Comparison of ENCODE assay signal across 9 mouse cellular contexts in genomic region chr16:97002189-97002588, GRCm38 (mm10).
DNase-seq lines count a peak whose midpoint lies in the region; ATAC-seq lines count a peak whose summit lies in the region.
"Had no signal": no experiment of that assay in that cellular context is flagged by ENCODE, and none has a peak within 500 bp of the region (broad histone marks: within the 10 kb centered on the region; RNA-seq: fewer than 3 reads in every experiment).

No protein-coding gene starts in this region.

- no peaks in the 10 kb centered on the region for H3K9me3 ChIP-seq in midbrain, embryonic 16.5 days (replicated peaks; ENCODE audit: control insufficient read depth, low read length, poor library complexity, severe bottlenecking)
- H3K9me3 ChIP-seq in intestine, embryonic 15.5 days, result no peaks in the 10 kb centered on the region

- H3K27ac ChIP-seq in midbrain, embryonic 16.5 days (ENCODE audit: low read length), result peak overlapping the region; percentile 87
- H3K27ac ChIP-seq in intestine, embryonic 15.5 days, result no peak overlapping the region

- H3K27me3 ChIP-seq in midbrain, embryonic 16.5 days (ENCODE audit: control insufficient read depth, insufficient read depth, low read depth, low read length), result no peaks in the 10 kb centered on the region
- no peaks in the 10 kb centered on the region for H3K27me3 ChIP-seq in intestine, embryonic 15.5 days (replicated peaks)

- DNase-seq in cerebellum, postnatal 14 days, result peak; percentile 17 to 37
- DNase-seq in frontal cortex, postnatal 25 days (ENCODE audit: low spot score in 2 of 2), result peak; percentile 33 to 50
- DNase-seq in layer of hippocampus, postnatal 14 days (ENCODE audit: low spot score in 2 of 2), result peak; percentile 62 to 76
- DNase-seq in adrenal gland, adult 18-20 months (ENCODE audit: low spot score in 2 of 2), result no peak
- no peak for DNase-seq in urinary bladder, postnatal 25 days (ENCODE audit: low spot score)

- no peak overlapping the region for H3K4me2 ChIP-seq in midbrain, embryonic 16.5 days (ENCODE audit: low read length)
- no peak overlapping the region for H3K4me2 ChIP-seq in intestine, embryonic 15.5 days (replicated peaks)

- peak overlapping the region; percentile 52 for H3K9ac ChIP-seq in midbrain, embryonic 16.5 days (ENCODE audit: low read depth, low read length)
- H3K9ac ChIP-seq in intestine, embryonic 15.5 days, result no peak overlapping the region

- peaks cover 49% of the 10 kb centered on the region for H3K4me1 ChIP-seq in midbrain, embryonic 16.5 days (ENCODE audit: control insufficient read depth, insufficient read depth, low read length)
- no peaks in the 10 kb centered on the region for H3K4me1 ChIP-seq in intestine, embryonic 15.5 days (replicated peaks)

- 25% methylated on average over 3 of the region's 3 CpGs for WGBS in midbrain, embryonic 16.5 days
- 36% methylated on average over 3 of the region's 3 CpGs for WGBS in intestine, embryonic 15.5 days

- no peak for ATAC-seq in cerebellum, adult (ENCODE audit: insufficient number of reproducible peaks, low FRiP score, low TSS enrichment)
- no peak for ATAC-seq in midbrain, embryonic 16.5 days
- no peak for ATAC-seq in intestine, embryonic 15.5 days

- no peaks in the 10 kb centered on the region for H3K36me3 ChIP-seq in midbrain, embryonic 16.5 days (ENCODE audit: control insufficient read depth, insufficient read depth, low read length)
- no peaks in the 10 kb centered on the region for H3K36me3 ChIP-seq in intestine, embryonic 15.5 days
- H3K36me3 ChIP-seq: G1E had no signal

- H3K4me3 ChIP-seq in midbrain, embryonic 16.5 days (ENCODE audit: low read depth, low read length), result no peak overlapping the region
- no peak overlapping the region for H3K4me3 ChIP-seq in intestine, embryonic 15.5 days (replicated peaks)

Comparison
In these comparisons a context has a peak if more than half of its experiments do, and no peak if none do; other contexts are left out.
1. DNase-seq: peak in cerebellum, postnatal 14 days (2 of 2), frontal cortex, postnatal 25 days (2 of 2) and layer of hippocampus, postnatal 14 days (2 of 2); none in adrenal gland, adult 18-20 months (0 of 2) and urinary bladder, postnatal 25 days (single experiment).